Mouse (Mus musculus) G1E (cell line): ENCODE data around the gene Odaph. TPM values are rescaled to one million over a fixed set of nuclear protein-coding genes. Genes with fewer than 3 reads are reported as not detected.

Experiments
- ATAC-seq: 2 replicates; pipeline ENCODE4 v1.8.0; 2016; ENCODE audit warnings: mild to moderate bottlenecking; ENCODE audit not compliant: insufficient number of reproducible peaks, poor library complexity, low FRiP score, severe bottlenecking; ENCODE audit errors: extremely low read depth
- DNase-seq: peaks from one replicate; pipeline ENCODE4 v3.0.0; 2012; ENCODE audit warnings: low spot score
- H3K27me3 ChIP-seq: 2 replicates; pipeline ENCODE4 v1.6.1; 2012; ENCODE audit warnings: mild to moderate bottlenecking, low read length, inconsistent platforms; ENCODE audit not compliant: insufficient read depth
- H3K36me3 ChIP-seq: replicated peaks from 2 replicates; pipeline ENCODE3; 2012; ENCODE audit warnings: mild to moderate bottlenecking, inconsistent platforms
- H3K4me1 ChIP-seq: 2 replicates; pipeline ENCODE4 v1.6.1; 2012; ENCODE audit warnings: low read depth, low read length, inconsistent platforms, mixed read lengths; ENCODE audit not compliant: insufficient read depth
- H3K4me3 ChIP-seq: 2 replicates; pipeline ENCODE4 v1.5.1; 2012; ENCODE audit warnings: low read depth, mild to moderate bottlenecking, inconsistent platforms, low read length, moderate library complexity, mixed read lengths
- H3K9me3 ChIP-seq: replicated peaks from 2 replicates; pipeline ENCODE4 v1.6.1; 2012; ENCODE audit warnings: inconsistent platforms
- CTCF ChIP-seq: IDR thresholded peaks from 2 replicates; pipeline ENCODE4 v1.5.1; 2012; ENCODE audit warnings: low read depth, low read length, inconsistent platforms, mixed read lengths
- GATA1 ChIP-seq: IDR thresholded peaks from 2 replicates; pipeline ENCODE4 v1.6.1; 2012; ENCODE audit warnings: borderline replicate concordance, low read length, inconsistent platforms, mixed read lengths
- GATA2 ChIP-seq: IDR thresholded peaks from 2 replicates; pipeline ENCODE4 v1.6.1; 2012; ENCODE audit warnings: low read depth, low read length, inconsistent platforms, borderline replicate concordance
- POLR2AphosphoS5 ChIP-seq: IDR thresholded peaks from 2 replicates; pipeline ENCODE4 v1.6.1; 2012; ENCODE audit warnings: low read depth, low read length, inconsistent platforms; ENCODE audit not compliant: insufficient replicate concordance
- TAL1 ChIP-seq: conservative IDR thresholded peaks from 2 replicates; pipeline ENCODE4 v1.6.1; 2012; ENCODE audit warnings: low read depth, low read length, inconsistent platforms, mixed read lengths
- polyA plus RNA-seq: library from polyadenylated mRNA; stranded (reverse); fragments of >175 nt; gene quantifications from 2 replicates; pipeline ENCODE4 v1.2.3, GENCODE M21; 2012
- total RNA-seq, 2 experiments: library from RNA; stranded (forward) in 1 of 2; stranded (reverse) in 1 of 2; fragments of 200-1000 nt in 1 of 2; fragments of >200 nt in 1 of 2; fragmentation: Nextera tagmentation in 1 of 2; gene quantifications; 2 replicates each; pipeline ENCODE4 v1.2.3; 2014 to 2017

Gene Odaph
- total and polyA plus RNA-seq, 3 experiments = 0.22 TPM; not detected in 2

DNA sequence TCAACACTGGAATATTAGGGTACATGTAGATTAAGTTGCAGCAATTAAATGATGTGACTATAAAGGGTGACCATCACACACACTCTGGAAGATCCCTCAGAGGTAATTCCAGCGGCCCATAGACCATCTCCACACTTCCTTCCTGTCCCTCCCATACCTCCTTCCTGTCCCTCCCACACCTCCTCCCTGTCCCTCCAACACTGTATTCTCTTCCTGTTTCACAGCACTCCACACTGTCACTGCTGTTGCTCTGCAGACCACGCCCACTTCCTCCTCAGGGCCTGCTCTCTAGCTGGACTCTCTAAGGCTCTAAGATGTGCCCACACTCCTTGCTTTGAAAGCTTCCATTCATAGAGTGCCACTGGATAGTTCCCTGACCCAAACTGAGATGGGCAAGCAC lies 13.5 kb downstream of the Odaph start:
- no peak for TF ChIP-seq GATA1
- TF ChIP-seq TAL1 = no peak
- no peak for TF ChIP-seq POLR2AphosphoS5
- no peak for TF ChIP-seq CTCF
- no peak for TF ChIP-seq GATA2
- Histone ChIP-seq H3K36me3 (no peaks in the 10 kb centered on the region), H3K4me3 (peak overlapping the region; percentile 37; the same call in 1 of the 2 replicates), H3K4me1 (peaks cover 11% of the 10 kb centered on the region), H3K27me3 (no peaks in the 10 kb centered on the region), H3K9me3 (peaks cover 3% of the 10 kb centered on the region)
- peak; percentile 57 for DNase-seq
- peak; percentile 100 for ATAC-seq

DNA sequence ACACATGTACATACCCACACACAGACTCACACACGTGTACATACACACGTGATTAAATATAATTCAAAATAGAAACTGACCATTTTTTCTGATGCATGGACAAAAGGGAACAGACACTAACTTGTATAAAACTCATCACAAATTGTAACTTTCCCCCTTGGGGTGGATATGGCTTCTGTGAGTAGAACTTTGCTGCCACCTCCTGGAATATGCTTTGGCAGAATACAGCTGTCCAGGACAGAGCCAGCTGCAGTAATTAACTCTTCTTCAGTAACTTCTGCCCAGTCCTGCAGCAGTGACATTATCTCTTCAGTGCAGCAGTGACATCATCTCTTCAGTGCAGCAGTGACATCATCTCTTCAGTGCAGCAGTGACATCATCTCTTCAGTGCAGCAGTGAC lies 15.7 kb downstream of the Odaph start:
- Histone ChIP-seq H3K4me1 (peaks cover 11% of the 10 kb centered on the region), H3K27me3 (no peaks in the 10 kb centered on the region), H3K36me3 (no peaks in the 10 kb centered on the region), H3K9me3 (peaks cover 3% of the 10 kb centered on the region), H3K4me3 (no peak overlapping the region)
- TF ChIP-seq GATA1 = no peak
- TF ChIP-seq GATA2 = no peak
- TF ChIP-seq CTCF = no peak
- TF ChIP-seq POLR2AphosphoS5 = no peak
- no peak for TF ChIP-seq TAL1
- ATAC-seq (peak; percentile 45; the same call in 1 of the 2 replicates), DNase-seq (no peak)

DNA sequence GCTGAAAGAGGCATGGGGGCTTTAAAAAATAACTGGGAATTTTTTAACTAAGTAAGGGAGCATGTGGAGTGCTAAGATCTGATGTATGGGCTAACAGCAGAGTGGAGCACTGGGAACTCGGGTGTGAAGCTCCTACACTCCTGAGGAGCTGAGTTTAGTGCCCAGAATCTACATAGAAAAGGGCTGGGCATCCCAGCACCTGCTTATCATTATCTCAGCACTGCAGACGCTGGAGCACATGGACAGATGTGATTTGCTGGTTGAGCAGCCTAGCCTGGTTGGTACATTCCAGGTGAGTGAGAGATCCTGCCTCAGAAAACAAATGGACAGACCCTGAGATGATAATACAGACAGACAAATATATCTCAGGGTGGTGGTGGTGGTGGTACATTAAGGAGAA lies 22.6 kb downstream of the Odaph start:
- peaks cover 6% of the 10 kb centered on the region for H3K27me3 ChIP-seq
- no peak overlapping the region for H3K4me3 ChIP-seq
- no peak for TF ChIP-seq TAL1
- TF ChIP-seq CTCF = no peak
- no peak for TF ChIP-seq GATA2
- no peak for TF ChIP-seq POLR2AphosphoS5
- no peak for TF ChIP-seq GATA1
- DNase-seq = no peak
- no peaks in the 10 kb centered on the region for H3K9me3 ChIP-seq
- H3K4me1 ChIP-seq = no peaks in the 10 kb centered on the region
- no peaks in the 10 kb centered on the region for H3K36me3 ChIP-seq
- no peak for ATAC-seq

DNA sequence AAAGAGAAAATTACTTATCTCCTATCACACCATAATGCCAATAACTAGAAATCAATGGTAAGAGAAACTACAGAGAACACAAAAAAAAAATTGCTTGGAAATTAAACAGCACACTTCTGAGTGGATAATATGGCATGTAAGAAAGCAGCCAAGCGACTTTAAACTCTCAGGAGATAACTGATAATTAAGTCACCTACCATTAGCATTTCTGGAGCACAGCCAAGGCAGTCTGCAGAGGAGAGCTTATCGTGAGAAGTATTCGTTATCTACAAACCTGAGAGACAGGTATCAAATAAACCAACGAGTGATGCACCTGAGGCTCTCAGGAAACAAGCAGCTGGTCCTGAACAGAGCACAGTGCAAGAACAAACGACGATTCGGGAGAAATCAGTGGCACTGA lies 24.5 kb downstream of the Odaph start:
- Histone ChIP-seq H3K9me3 (no peaks in the 10 kb centered on the region), H3K4me1 (no peaks in the 10 kb centered on the region), H3K27me3 (peaks cover 6% of the 10 kb centered on the region), H3K4me3 (no peak overlapping the region), H3K36me3 (no peaks in the 10 kb centered on the region)
- TF ChIP-seq POLR2AphosphoS5 = no peak
- TF ChIP-seq GATA1 = no peak
- TF ChIP-seq CTCF = no peak
- TF ChIP-seq TAL1 = no peak
- no peak for TF ChIP-seq GATA2
- DNase-seq (no peak), ATAC-seq (no peak)

DNA sequence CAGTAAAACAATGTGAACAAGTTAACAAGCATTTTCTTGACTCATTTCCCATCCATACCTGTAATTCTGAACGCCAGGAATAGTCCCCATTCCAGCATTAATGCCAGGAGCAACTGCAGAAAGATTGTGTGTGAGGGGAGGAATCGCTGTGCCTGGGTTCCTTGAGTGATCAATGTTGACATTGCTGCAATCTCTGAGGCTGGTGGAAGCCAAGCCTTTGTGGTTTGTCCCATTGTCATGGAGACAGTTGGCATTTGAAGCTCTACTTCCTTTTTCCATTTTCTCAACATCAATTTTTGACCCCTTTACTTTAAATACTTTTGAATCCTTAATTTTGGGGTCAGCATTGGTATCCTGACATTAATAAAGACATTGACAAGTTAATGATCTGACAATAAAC lies 32.7 kb downstream of the Odaph start:
- TF ChIP-seq GATA1 = no peak
- no peak for TF ChIP-seq GATA2
- TF ChIP-seq POLR2AphosphoS5 = no peak
- TF ChIP-seq TAL1 = no peak
- no peak for TF ChIP-seq CTCF
- ATAC-seq = no peak
- 0 out of 2 replicates have a peak, but pooled peaks cover 2% of the 10 kb centered on the region for H3K4me1 ChIP-seq
- H3K27me3 ChIP-seq = peaks cover 11% of the 10 kb centered on the region
- H3K9me3 ChIP-seq = no peaks in the 10 kb centered on the region
- no peak for DNase-seq
- no peaks in the 10 kb centered on the region for H3K36me3 ChIP-seq
- no peak overlapping the region for H3K4me3 ChIP-seq

DNA sequence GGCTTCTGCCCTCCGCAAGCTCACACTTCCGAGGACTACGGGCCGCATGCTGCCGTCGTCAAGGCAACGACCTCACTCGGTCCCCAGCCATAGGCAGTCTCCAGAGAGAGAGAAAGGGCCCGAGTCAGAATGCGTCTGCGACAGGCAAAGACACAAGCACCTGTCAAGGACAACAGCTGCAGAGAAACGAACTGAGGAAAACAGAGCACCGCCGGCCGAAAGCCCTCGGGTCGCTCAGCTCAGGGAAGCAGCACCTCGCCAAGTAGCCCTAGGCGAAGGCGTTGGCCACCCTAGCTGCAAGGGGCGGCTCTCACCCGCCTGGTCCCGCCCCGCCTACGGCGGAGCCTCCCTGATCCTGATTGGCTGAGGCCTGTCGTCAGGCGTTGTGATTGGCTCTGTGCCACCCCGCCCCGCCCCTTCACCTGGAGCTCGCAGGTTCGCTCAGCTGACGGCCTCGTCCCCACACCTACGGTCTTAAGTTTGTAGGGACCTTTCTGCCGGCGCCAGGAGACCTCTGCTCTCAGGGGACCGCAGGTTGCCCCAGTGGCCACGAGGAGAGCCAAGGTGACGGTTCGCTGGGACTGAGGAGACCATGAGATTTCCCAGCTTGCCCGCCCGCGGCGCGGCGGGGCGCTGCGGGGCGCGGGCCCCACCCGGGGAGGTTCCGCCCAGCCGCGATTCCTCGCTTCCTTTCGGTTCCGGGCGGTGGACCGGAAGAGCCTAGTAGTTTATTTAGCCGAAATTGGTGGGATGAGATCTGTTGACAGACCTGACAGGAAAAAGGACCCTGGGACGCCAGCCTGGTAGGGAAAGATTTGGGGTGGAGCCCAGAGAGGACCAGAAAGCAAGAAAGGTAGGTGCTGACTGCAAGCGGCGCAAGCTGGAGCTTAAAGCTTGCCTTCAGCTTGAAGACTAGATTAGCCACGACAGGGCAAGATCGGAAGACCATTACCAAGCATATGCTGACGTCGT lies 55.4 kb downstream of the Odaph start:
- ATAC-seq = peak; percentile 100
- H3K4me1 ChIP-seq = peaks cover 15% of the 10 kb centered on the region
- H3K27me3 ChIP-seq = peaks cover 11% of the 10 kb centered on the region

More for the DNA sequence above, 55.4 kb downstream of the Odaph start:
- peak; percentile 92 for DNase-seq
- TF ChIP-seq GATA2 = no peak
- TF ChIP-seq POLR2AphosphoS5 = no peak
- TF ChIP-seq CTCF = no peak
- no peak for TF ChIP-seq GATA1
- no peak for TF ChIP-seq TAL1
- no peaks in the 10 kb centered on the region for H3K9me3 ChIP-seq
- no peaks in the 10 kb centered on the region for H3K36me3 ChIP-seq
- peak overlapping the region; percentile 79 for H3K4me3 ChIP-seq
